Mouse (Mus musculus): Measurements from ENCODE around the gene Duxbl1.
"Not testable (repeated sequence)": the region's sequence is repeated elsewhere in the genome, so short reads cannot be mapped to it uniquely, and the experiment has no call there.

Gene Duxbl1

DNA sequence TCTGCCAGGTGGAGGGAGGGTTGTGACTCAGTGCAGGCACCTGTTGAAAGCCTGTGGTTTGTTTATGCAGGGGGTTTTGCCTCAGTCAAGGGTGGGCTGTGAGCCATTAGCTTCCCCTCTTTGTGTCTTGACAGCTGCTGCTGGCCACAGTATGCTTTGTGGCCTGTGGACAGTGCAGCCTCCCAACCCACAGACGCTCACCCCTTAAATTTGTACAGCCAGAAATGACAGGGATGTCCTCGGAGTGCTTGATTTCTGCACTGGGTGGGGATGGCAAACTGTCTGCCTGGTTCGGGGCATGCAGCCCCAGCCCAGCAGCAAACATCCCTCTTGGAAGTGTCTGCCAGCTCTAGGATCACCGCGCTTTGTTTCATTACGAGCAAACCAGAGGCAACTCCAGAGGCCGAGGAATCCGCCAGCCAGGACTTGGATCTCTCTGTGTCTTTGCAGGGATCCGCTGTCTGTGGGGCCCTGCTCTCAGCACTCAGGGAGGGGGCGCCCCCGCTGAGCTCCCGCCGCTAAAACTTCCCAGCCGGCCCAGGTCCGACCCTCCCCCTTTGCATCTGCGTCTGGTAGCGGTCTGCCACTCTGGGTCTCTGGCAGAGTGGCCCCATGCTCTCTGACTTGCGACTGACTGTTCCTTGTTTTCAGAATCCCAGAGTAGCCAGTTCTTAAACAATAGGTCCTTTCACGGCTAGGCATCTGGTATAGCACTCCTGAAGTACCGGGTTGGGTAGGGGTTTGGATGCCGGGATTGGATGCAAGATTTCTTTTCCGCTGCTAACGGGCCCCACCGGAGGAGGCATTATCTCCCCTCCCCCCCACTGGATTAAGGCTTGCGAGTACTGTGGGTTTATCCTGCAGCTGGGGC, at the start of gene Duxbl1:
TSS of gene Duxbl1 (plus strand) at position 207 of the 871 bp plus-strand sequence.
- not testable (repeated sequence) for DNase-seq (ENCODE audit: low spot score in 2 of 2)

DNA sequence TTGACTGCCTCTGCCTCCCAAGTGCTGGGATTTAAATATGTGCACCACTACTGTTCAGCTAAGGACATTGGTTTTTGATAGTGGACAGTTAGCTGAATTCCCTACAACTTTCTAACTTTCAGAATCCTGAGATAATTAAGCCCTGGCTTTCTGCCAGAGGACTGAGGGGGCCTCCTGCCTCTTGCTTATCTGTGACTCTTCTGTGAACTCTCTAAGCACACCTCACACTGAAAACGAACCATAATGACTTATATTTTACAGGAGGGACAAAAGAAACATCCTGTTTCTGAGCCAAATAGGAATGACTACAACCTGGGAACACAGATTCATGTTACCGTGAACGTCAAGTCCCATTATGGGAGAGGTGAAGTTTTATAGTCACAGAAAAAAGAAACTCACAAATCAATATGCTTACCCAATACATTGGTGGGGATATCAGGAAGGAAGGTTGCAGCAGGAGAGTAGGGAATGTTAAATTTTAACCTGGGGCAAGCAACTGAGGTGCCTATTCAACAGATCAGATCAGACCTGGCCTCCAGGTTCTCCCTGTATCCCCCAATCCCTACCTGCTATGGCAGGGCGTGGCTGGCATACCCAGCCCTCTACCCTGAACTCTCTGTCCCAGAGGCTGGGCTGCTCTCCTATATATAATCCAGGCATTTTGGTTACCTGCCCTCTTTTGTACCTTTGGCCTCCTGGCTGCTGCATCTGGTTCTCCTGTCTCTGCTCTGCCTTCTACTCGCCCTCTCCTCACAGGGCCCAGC, 41.3 kb upstream of the Duxbl1 start:
- not testable (repeated sequence) for DNase-seq (ENCODE audit: low spot score in 2 of 2)

DNA sequence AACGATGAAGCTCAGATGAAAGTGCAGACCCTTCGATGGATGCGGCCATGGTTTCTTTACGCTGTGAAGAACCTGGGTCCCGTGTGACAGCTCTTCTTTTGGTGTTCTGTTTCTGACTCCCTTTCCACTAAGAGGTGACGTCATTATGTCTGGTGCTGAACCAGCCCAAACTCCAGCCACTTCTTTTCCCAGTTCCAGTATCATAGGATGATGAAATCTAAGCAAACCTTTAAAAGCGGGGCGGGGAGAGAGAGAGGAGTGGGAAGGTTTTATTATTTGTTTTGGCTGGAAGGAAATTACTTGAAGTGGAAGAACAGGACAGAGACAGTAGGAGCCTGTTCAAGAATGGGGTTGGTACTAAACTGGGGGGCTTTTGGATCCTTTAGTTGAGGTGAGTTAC, 40.4 kb upstream of the Duxbl1 start, which contains the start of gene Cphx1:
TSS of gene Cphx1 (plus strand) at position 301 of the 400 bp plus-strand sequence.
- DNase-seq (ENCODE audit: low spot score in 2 of 2), result not testable (repeated sequence)

DNA sequence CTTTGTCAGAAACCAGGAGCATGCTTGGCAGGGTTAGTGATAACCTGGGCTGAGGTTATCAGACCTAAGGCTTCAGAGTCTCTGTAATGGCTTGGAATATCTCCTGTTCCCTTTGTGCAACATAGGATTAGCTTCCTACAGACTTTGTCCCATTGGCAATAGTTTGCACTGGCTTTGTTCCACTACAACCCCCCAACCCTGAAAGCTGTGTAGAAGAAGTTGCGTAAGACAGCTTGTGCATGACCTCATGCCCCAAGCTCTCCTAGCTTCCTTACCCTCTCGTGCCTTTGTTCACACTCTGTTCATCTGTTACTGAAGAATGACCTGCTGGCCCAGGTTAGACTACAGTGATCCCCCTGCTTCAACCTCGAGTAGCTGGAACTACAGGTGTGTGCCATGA, 20.5 kb upstream of the Duxbl1 start:
- DNase-seq (ENCODE audit: low spot score in 2 of 2), result not testable (repeated sequence)

DNA sequence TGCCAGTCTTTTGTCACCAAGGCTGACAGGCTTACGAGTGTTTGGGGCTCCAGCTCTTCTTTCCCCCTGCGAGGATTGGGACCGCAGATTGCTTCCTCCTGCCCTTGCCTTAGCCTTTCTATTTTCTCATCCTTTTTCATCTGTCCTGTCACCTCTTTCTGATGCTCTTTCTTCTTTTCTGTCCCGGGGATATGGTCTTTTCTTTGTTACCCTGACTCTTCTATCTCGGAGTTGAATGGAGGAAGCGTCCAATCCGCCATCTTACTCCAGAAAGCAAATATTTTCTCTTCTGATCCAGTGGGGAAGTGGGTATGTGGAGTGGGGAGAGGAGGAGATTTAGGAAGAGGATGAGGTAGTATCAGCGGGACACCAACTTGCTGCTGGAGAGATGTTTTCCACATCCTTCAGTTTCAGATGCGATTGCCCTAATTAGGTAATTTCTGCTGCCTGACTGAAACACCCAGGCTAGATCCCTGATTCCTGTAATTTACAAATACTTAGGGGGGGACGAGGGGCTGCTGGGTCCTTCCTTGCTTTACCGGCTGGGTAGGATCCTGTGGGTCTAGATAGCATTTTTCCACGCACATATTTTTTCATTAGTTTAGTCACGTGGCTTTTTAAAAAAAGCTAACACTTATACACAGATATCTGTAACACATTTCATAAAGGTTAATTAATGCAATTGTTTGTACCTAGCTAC, 1.0 kb downstream of the Duxbl1 start:
- not testable (repeated sequence) for DNase-seq (ENCODE audit: low spot score in 2 of 2)

DNA sequence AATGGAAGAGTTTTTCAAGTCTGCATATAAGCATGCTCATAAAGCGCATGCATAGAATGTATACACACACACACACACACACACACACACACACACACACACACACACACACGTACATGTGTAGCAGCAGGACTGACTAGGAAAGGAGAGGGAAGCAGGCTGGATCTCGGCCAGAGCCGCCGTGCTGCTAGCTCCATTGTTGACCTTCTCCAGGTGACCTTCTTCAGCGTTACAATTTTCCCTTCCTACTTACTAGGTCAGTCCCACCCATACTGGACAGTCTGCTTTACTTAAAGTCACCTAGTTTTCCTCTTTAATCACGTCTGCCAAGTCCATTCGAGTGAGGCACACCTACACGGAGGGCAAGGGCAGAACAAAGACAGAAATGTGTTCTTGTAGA, 3.5 kb downstream of the Duxbl1 start:
- not testable (repeated sequence) for DNase-seq (ENCODE audit: low spot score in 2 of 2)

DNA sequence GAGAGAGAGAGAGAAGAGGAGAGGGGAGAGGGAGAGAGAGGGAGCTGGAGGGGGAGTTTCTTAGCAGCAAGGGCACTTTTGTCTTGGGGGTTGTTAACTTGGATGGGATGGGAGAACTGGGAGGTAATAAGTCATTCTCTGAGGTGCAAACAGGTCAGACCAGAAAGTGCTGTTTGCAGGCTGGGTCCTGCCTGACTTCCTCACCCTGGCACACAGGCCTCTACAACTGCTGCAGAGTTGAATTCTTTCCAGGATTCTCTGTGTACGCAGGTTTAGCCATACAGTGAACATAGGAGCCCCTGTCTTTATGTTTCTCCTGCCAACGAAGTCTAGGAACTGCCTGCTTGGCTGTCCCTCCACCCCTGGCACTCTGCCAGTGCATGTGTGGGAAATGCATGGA, 29.1 kb downstream of the Duxbl1 start:
- DNase-seq (ENCODE audit: low spot score in 2 of 2), result not testable (repeated sequence)

DNA sequence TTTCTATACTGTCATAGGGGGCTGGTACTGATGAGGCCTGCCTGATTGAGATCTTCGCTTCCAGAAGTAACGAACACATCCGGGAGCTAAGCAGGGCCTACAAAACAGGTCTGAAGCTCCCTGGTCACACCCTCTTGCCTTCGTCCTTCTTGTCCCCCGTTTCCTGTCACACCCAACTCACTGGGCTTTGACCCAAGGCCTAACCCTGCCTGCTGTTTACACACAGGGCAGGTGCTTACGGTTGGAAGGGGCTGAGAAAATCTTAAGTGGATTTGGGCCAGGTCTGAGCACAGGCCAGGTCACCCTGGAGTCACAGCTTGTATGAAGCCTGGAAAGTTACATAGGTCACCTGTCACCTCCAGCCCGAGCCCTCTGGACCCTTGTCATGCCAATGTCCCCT, 38.0 kb downstream of the Duxbl1 start:
- not testable (repeated sequence) for DNase-seq (ENCODE audit: low spot score in 2 of 2)

DNA sequence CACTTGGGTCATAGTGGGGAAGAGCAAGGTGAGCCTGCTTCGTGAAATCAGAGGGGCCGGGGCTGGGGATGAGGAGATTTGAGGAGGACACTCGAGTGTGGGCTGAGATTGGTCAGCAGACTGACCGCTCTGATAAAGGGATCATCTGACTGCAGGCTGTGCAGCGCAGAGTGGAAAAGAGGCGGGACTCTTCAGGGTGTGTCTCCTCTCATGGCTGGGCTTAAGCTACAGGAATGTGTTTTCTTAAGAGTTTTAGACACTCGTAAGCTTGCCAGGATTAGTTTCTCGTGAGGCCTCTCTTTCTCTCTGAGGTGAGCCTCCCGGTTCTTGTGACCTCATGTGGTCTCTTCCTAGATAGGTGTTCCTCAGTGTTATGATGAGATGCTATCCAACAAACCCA, 43.2 kb downstream of the Duxbl1 start:
- not testable (repeated sequence) for DNase-seq (ENCODE audit: low spot score in 2 of 2)

DNA sequence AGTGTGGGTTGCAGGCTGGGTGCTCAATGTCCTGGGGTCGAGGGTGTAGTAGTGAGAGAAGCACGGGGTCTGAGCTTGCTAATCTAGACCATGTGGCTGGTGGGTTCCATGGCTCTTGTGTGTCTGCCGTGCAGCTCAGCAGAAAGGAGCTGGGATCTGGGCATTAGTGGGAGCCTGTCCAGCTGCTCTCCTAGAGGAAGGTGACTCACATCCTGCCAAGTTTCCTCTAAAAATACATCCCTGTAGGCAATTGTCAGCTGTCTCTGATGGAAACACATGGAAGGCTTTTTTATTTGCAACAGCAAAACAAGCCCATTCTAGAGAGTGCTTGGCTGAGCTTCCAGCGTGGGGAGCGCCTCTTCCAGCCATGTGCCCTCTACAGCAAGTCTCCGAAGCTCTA, 44.5 kb downstream of the Duxbl1 start:
- DNase-seq (ENCODE audit: low spot score in 2 of 2), result not testable (repeated sequence)

DNA sequence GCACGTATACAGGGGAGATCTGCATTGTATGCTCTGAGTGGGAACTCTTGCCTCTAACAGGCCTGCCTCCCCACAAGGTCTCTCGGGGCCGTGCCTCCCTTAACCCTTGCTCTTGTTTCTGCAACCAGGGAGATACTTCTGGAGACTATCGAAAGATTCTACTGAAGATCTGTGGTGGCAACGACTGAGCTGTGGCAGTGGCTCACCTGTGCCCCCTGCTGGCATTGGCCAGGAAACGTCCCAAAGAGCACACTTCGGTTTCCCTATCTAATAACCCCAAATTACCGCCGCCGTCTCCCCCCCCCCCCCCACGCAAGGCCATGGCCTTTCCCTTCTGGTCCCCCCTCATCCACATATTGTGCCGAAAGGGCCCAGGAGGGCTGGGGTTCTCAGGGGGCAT, 47.3 kb downstream of the Duxbl1 start:
- not testable (repeated sequence) for DNase-seq (ENCODE audit: low spot score in 2 of 2)

DNA sequence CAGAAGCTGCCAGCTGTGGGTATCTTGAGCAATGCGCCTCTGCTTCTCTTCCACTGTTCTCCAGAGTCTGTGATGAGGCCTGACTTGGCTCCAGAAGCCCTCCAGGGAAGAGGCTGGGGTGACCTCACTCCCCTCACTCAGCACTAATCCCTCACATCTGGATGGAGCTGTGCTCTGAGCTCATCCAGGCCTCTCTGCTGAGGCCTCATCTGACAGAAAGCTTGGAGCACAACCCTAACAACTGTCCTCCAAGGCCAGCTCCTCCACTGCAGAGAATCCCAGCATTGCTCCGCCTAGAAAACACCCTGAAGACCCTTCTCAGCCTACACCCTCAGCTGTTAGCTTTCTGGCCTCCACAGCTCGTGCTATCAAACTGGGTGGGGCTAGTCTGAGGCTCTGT, 56.0 kb downstream of the Duxbl1 start:
- not testable (repeated sequence) for DNase-seq (ENCODE audit: low spot score in 2 of 2)

DNA sequence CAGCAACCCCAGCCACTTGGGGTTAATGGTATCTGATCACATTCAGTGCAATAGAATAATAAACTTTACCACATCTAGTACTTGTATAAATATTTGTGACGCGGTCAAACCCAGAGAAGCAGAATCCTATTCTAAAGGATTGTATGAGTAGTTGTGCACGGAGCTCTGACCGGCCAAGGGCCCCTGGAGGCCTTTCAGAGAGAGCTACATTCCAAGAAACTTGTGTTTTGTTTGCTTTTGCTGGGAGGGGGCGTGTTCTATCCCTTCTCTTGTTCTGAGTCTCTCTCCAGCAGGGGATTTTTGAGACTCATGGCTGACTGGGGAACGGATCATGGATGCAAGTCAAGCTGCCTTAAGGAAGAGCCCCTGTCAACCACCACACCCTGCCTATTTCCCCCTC, 57.1 kb downstream of the Duxbl1 start:
- DNase-seq (ENCODE audit: low spot score in 2 of 2), result not testable (repeated sequence)
